Mouse (Mus musculus) megakaryocyte, embryonic 14.5 days (primary cell): ENCODE results near the gene Caps2.
"Not testable (repeated sequence)": the region's sequence is repeated elsewhere in the genome, so short reads cannot be mapped to it uniquely, and the experiment has no call there.

ENCODE experiments used
- FLI1 ChIP-seq: IDR thresholded peaks from 2 replicates; pipeline ENCODE4 v1.6.1; 2012; ENCODE audit warnings: low read length, inconsistent platforms, mixed read lengths
- GATA1 ChIP-seq: IDR thresholded peaks from 3 replicates; pipeline ENCODE4 v1.6.1; 2012; ENCODE audit warnings: mixed read lengths, low read length, inconsistent platforms, borderline replicate concordance

GRCm38 (mm10) chr10:112235396-112235940 lies 72.0 kb downstream of the Caps2 start:
- TF ChIP-seq GATA1, FLI1: not testable (repeated sequence)
